Mouse (Mus musculus) megakaryocyte, embryonic 14.5 days (primary cell): ENCODE measurements around the gene Dlx1.

Experiments used
- FLI1 ChIP-seq: IDR thresholded peaks from 2 replicates; pipeline ENCODE4 v1.6.1; 2012; ENCODE audit warnings: low read length, inconsistent platforms, mixed read lengths
- GATA1 ChIP-seq: IDR thresholded peaks from 3 replicates; pipeline ENCODE4 v1.6.1; 2012; ENCODE audit warnings: mixed read lengths, low read length, inconsistent platforms, borderline replicate concordance

- no peak for TF ChIP-seq FLI1
- no peak for TF ChIP-seq GATA1
Observed at GRCm38 (mm10) chr2:71517466-71518099, 10.3 kb upstream of the Dlx1 start.
